Mouse (Mus musculus): ENCODE results near the gene Cpa2. TPM values are rescaled to one million over a fixed set of nuclear protein-coding genes. Genes with fewer than 3 reads are reported as not detected.

The Cpa2 gene
- not detected for polyA plus RNA-seq (2021)

- TF ChIP-seq CTCF (IDR thresholded peaks at IDR 0.05): no peak
- no peak for ATAC-seq
- ChIA-PET CTCF (no interaction called here), POLR2A (no interaction called here)
- in situ Hi-C loops (cut with MboI; ENCODE audit: low pct_unique_long_range_greater_than_20kb): loop anchor here (25.0 kb wide), 1 partner anchor 446 kb away; no protein-coding TSS in a partner anchor
- no peaks in the 10 kb centered on the region for H3K27me3 ChIP-seq
- no peak for DNase-seq (ENCODE audit: low read depth, low spot score)
These were observed at the start of gene Cpa2 for GRCm38 (mm10) chr6:30541009-30541799. TSS of gene Cpa2 (plus strand) at chr6:30541582.

- no peak for DNase-seq (ENCODE audit: low read depth, low spot score)
- in situ Hi-C loops (cut with MboI; ENCODE audit: low pct_unique_long_range_greater_than_20kb): no loop called here
- ATAC-seq: no peak
- CTCF ChIA-PET: interaction anchor here (1.3 to 2.2 kb wide), 2 partner anchors 10 to 47 kb away, joined by 3 to 8 read pairs; partner anchors contain the start of genes Ssmem1 and Tmem209
- POLR2A ChIA-PET: interaction anchor here (0.6 kb wide), 1 partner anchor 23 kb away, joined by 3 read pairs; no protein-coding TSS in a partner anchor
- no peaks in the 10 kb centered on the region for H3K27me3 ChIP-seq
- no peak for TF ChIP-seq CTCF (IDR thresholded peaks at IDR 0.05)
These were observed 42.3 kb upstream of the Cpa2 start for GRCm38 (mm10) chr6:30499049-30499448.

GRCm38 (mm10) chr6:30508824-30509223 is 32.6 kb upstream of the Cpa2 start:
- CTCF ChIA-PET: interaction anchor here (1.1 to 2.6 kb wide), 3 partner anchors 9 to 473 kb away, joined by 3 to 8 read pairs (median 5); no protein-coding TSS in a partner anchor
- POLR2A ChIA-PET: interaction anchor here (0.6 kb wide), 1 partner anchor 474 kb away, joined by 4 read pairs; no protein-coding TSS in a partner anchor
- DNase-seq (ENCODE audit: low read depth, low spot score) (no peak), ATAC-seq (no peak)
- in situ Hi-C loops (cut with MboI; ENCODE audit: low pct_unique_long_range_greater_than_20kb): no loop called here
- no peaks in the 10 kb centered on the region for H3K27me3 ChIP-seq
- TF ChIP-seq CTCF (IDR thresholded peaks at IDR 0.05): no peak

- TF ChIP-seq CTCF (IDR thresholded peaks at IDR 0.05): no peak
- ChIA-PET CTCF (interaction anchor here (0.7 to 2.6 kb wide), 6 partner anchors 10 to 473 kb away, joined by 3 to 8 read pairs (median 3); no protein-coding TSS in a partner anchor), POLR2A (interaction anchor here (0.6 to 1.0 kb wide), 3 partner anchors 49 to 473 kb away, joined by 3 to 4 read pairs (median 3); no protein-coding TSS in a partner anchor)
- ATAC-seq: peak; percentile 93
- in situ Hi-C loops (cut with MboI; ENCODE audit: low pct_unique_long_range_greater_than_20kb): no loop called here
- peak; percentile 80 for DNase-seq (ENCODE audit: low read depth, low spot score)
- H3K27me3 ChIP-seq: no peaks in the 10 kb centered on the region
These were observed 31.8 kb upstream of the Cpa2 start, which contains the start of the genes Tmem209 and Ssmem1 for GRCm38 (mm10) chr6:30509265-30510239. TSS of gene Tmem209 (minus strand) at chr6:30509783. TSS of gene Ssmem1 (plus strand) at chr6:30509849.

GRCm38 (mm10) chr6:30510291-30510690 is 31.1 kb upstream of the Cpa2 start:
- no peak for TF ChIP-seq CTCF (IDR thresholded peaks at IDR 0.05)
- CTCF ChIA-PET: interaction anchor here (0.7 to 1.8 kb wide), 3 partner anchors 28 to 472 kb away, joined by 3 to 5 read pairs (median 3); no protein-coding TSS in a partner anchor
- no peaks in the 10 kb centered on the region for H3K27me3 ChIP-seq
- DNase-seq (ENCODE audit: low read depth, low spot score) (no peak), ATAC-seq (no peak)
- POLR2A ChIA-PET: interaction anchor here (0.6 to 1.0 kb wide), 2 partner anchors 49 to 210 kb away, joined by 3 read pairs; no protein-coding TSS in a partner anchor
- in situ Hi-C loops (cut with MboI; ENCODE audit: low pct_unique_long_range_greater_than_20kb): no loop called here

GRCm38 (mm10) chr6:30514242-30514641 is 27.1 kb upstream of the Cpa2 start:
- H3K27me3 ChIP-seq: no peaks in the 10 kb centered on the region
- in situ Hi-C loops (cut with MboI; ENCODE audit: low pct_unique_long_range_greater_than_20kb): no loop called here
- TF ChIP-seq CTCF (IDR thresholded peaks at IDR 0.05): no peak
- CTCF ChIA-PET: interaction anchor here (1.2 to 1.3 kb wide), 2 partner anchors 8 to 12 kb away, joined by 3 to 4 read pairs; no protein-coding TSS in a partner anchor
- DNase-seq (ENCODE audit: low read depth, low spot score): no peak
- POLR2A ChIA-PET: no interaction called here
- no peak for ATAC-seq

GRCm38 (mm10) chr6:30520400-30520799 is 21.0 kb upstream of the Cpa2 start:
- ChIA-PET CTCF (no interaction called here), POLR2A (no interaction called here)
- ATAC-seq: no peak
- in situ Hi-C loops (cut with MboI; ENCODE audit: low pct_unique_long_range_greater_than_20kb): loop anchor here (10.0 kb wide), 1 partner anchor 394 kb away; the partner anchor contains the start of gene Tsga13
- DNase-seq (ENCODE audit: low read depth, low spot score): no peak
- TF ChIP-seq CTCF (IDR thresholded peaks at IDR 0.05): no peak
- no peaks in the 10 kb centered on the region for H3K27me3 ChIP-seq

GRCm38 (mm10) chr6:30525456-30526332 is 15.7 kb upstream of the Cpa2 start:
- DNase-seq (ENCODE audit: low read depth, low spot score): no peak
- POLR2A ChIA-PET: no interaction called here
- CTCF ChIA-PET: interaction anchor here (1.3 kb wide), 1 partner anchor 12 kb away, joined by 4 read pairs; no protein-coding TSS in a partner anchor
- in situ Hi-C loops (cut with MboI; ENCODE audit: low pct_unique_long_range_greater_than_20kb): loop anchor here (10.0 to 25.0 kb wide), 2 partner anchors 389 to 462 kb away; partner anchors contain the start of gene Tsga13
- ATAC-seq: no peak
- H3K27me3 ChIP-seq: no peaks in the 10 kb centered on the region
- TF ChIP-seq CTCF (IDR thresholded peaks at IDR 0.05): no peak

All from Patski (cell line).